Mouse (Mus musculus) midbrain, embryonic 14.5 days (tissue): Measurements from ENCODE around the gene Slco1c1. TPM values are rescaled to one million over a fixed set of nuclear protein-coding genes. Genes with fewer than 3 reads are reported as not detected.

Source experiments
- ATAC-seq: fragments of 200-750 bp; cut with Nextera tagmentation; 2 replicates; pipeline ENCODE4 v1.8.0; 2017; ENCODE audit warnings: moderate number of reproducible peaks, moderate library complexity; ENCODE audit not compliant: low FRiP score, low TSS enrichment
- DNase-seq: peaks from one replicate; pipeline ENCODE4 v3.0.0-alpha.2; 2015
- H3K27ac ChIP-seq: fragments of 300-500 bp; sonication (generic); replicated peaks from 2 replicates; pipeline ENCODE4 v1.5.1; 2014; ENCODE audit warnings: mild to moderate bottlenecking, low read depth, low read length, moderate library complexity
- H3K27me3 ChIP-seq: fragments of 300-500 bp; sonication (generic); 2 replicates; pipeline ENCODE4 v1.6.1; 2014; ENCODE audit warnings: low read length, control low read depth, mixed read lengths; ENCODE audit not compliant: control insufficient read depth, insufficient read depth
- H3K36me3 ChIP-seq: fragments of 300-500 bp; sonication (generic); 2 replicates; pipeline ENCODE4 v1.6.1; 2014; ENCODE audit warnings: low read length, control low read depth; ENCODE audit not compliant: control insufficient read depth, insufficient read depth
- H3K4me1 ChIP-seq: fragments of 300-500 bp; sonication (generic); 2 replicates; pipeline ENCODE4 v1.6.1; 2014; ENCODE audit warnings: mild to moderate bottlenecking, antibody characterized with exemption, low read length, control low read depth; ENCODE audit not compliant: control insufficient read depth, insufficient read depth
- H3K4me2 ChIP-seq: fragments of 300-500 bp; sonication (generic); 2 replicates; pipeline ENCODE4 v1.6.1; 2014; ENCODE audit warnings: mild to moderate bottlenecking, low read length, moderate library complexity
- H3K4me3 ChIP-seq: fragments of 300-500 bp; sonication (generic); replicated peaks from 2 replicates; pipeline ENCODE4 v1.5.1; 2014; ENCODE audit warnings: low read depth, low read length
- H3K9ac ChIP-seq: fragments of 300-500 bp; sonication (generic); replicated peaks from 2 replicates; pipeline ENCODE4 v1.6.1; 2014; ENCODE audit warnings: mild to moderate bottlenecking, low read length, moderate library complexity
- H3K9me3 ChIP-seq: fragments of 300-500 bp; sonication (generic); 2 replicates; pipeline ENCODE4 v1.6.1; 2016; ENCODE audit warnings: low read length, control low read depth, mixed read lengths; ENCODE audit not compliant: control insufficient read depth
- WGBS: fragments of 180-500 bp; shearing (Covaris S2); extraction: QIAGEN DNeasy Blood & Tissue Kit; methylation state at CpG from one replicate; pipeline ENCODE4 v1.1.7; 2014; 5-methylcytosine and 5-hydroxymethylcytosine counted together
- polyA plus RNA-seq: library from polyadenylated mRNA; unstranded; fragments of >200 nt; fragmentation: Nextera tagmentation; extraction: Ambion mirVana; gene quantifications from 2 replicates; pipeline ENCODE4 v1.2.1, GENCODE M21; 2014

Gene Slco1c1
- polyA plus RNA-seq, 1 experiment from 2014 or later, result 12.3 TPM

DNA sequence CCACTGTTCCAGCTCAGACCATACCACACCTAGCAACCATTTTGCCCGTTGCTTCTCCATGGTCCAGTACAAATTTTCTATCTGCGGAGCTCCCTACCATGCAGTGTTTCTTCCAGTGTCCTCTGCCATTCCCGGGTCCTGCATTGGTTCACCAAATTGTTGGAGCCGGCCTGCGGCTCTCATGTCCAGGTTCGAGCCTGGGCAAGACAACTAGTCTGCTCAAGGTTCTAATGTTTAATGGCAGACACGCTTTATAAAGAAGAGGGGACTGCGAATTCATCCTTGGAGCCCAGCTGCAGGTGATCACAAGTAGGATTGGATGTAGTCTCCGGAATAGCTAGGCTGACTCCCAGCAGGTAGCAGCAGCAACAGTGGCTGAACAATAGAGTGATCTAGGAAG lies 76.8 kb downstream of the Slco1c1 start:
- Histone ChIP-seq H3K4me1 (no peaks in the 10 kb centered on the region), H3K36me3 (no peaks in the 10 kb centered on the region), H3K4me2 (no peak overlapping the region), H3K9ac (no peak overlapping the region), H3K9me3 (peaks cover 8% of the 10 kb centered on the region), H3K27me3 (no peaks in the 10 kb centered on the region), H3K27ac (no peak overlapping the region), H3K4me3 (no peak overlapping the region)
- ATAC-seq (no peak), DNase-seq (no peak)
- WGBS, result 65% methylated on average over 9 of the region's 9 CpGs

DNA sequence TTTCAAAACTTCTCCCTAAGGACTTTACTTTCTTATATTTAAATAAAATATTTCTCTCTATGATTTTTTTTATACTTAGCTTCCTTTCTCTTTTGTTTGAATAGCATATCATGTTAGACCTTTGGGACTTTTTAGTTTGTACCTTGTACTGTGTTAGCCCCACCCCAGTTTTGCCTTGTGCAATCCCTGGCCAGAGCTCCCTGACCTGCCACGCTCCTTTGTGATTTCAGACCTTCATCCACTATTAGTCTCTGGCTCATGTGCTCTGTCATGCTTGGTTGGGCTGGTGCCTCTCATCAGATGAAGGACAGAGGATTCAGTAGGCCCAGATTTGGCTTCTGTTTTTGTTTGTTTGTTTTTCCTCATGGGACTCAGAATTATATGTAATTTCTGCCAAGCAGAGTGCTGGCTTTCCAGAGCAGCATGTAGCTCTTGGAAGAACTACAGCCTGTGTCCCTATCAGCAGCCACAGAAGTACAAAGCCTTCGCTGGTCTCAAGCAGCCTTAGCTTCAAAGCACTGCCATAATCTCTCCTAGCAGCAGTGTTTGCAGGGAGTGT lies 86.6 kb downstream of the Slco1c1 start:
- H3K36me3 ChIP-seq, result no peaks in the 10 kb centered on the region
- no peak overlapping the region for H3K4me3 ChIP-seq
- no peak for DNase-seq
- H3K9me3 ChIP-seq, result no peaks in the 10 kb centered on the region
- no peak overlapping the region for H3K27ac ChIP-seq
- no peak overlapping the region for H3K4me2 ChIP-seq
- no peaks in the 10 kb centered on the region for H3K27me3 ChIP-seq
- 67% methylated on average over 2 of the region's 2 CpGs for WGBS
- no peak overlapping the region for H3K9ac ChIP-seq
- ATAC-seq, result no peak
- no peaks in the 10 kb centered on the region for H3K4me1 ChIP-seq

DNA sequence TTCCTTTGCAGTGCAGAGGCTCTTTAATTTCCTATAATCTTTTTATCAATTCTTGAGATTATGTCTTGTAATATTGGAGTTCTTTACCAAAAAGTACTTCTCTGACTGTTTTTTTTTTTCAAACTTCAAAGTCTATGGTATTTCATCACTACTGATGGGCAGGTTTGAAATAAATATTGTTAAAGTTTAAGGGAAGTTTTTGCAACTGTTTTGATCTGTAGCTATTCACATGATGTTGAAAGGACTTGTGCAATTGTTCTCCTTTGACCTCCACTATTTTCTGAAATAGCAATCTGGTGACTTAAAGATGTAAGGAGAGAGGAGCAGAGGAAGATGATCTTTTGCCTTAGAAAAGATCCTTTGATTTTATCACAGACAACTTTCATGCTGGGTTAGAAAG lies 89.8 kb downstream of the Slco1c1 start:
- Histone ChIP-seq H3K4me3 (no peak overlapping the region), H3K27ac (no peak overlapping the region), H3K9ac (no peak overlapping the region), H3K4me1 (no peaks in the 10 kb centered on the region), H3K9me3 (no peaks in the 10 kb centered on the region), H3K36me3 (no peaks in the 10 kb centered on the region), H3K4me2 (no peak overlapping the region), H3K27me3 (no peaks in the 10 kb centered on the region)
- ATAC-seq (no peak), DNase-seq (no peak)

DNA sequence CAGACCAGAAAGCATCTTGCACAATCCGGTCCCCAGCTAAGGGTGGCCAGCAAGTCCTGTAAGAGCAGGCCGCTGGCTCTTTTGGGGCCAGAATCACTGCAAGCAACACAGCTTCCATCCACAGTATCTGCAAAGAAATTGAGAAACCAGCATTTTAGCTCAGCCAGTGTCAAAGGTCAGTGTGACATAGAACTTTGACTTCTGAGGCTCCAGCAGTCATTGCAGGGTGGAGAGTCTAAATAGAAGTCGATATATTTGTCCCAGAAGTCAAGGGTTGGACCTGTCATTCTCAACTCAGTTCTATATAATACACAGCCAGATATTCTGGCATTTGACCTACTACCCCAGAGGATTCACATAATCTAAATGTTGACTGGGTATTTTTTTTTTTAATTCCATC lies 91.2 kb downstream of the Slco1c1 start:
- Histone ChIP-seq H3K9ac (no peak overlapping the region), H3K27me3 (no peaks in the 10 kb centered on the region)
- 92% methylated on average over 3 of the region's 3 CpGs for WGBS

More for the DNA sequence above, 91.2 kb downstream of the Slco1c1 start:
- H3K9me3 ChIP-seq, result no peaks in the 10 kb centered on the region
- no peaks in the 10 kb centered on the region for H3K4me1 ChIP-seq
- H3K27ac ChIP-seq, result no peak overlapping the region
- no peak overlapping the region for H3K4me3 ChIP-seq
- DNase-seq, result no peak
- H3K4me2 ChIP-seq, result no peak overlapping the region
- ATAC-seq, result no peak
- no peaks in the 10 kb centered on the region for H3K36me3 ChIP-seq

Other genes with a start within 250 kb of the Slco1c1 start
- not detected in 2 replicates for gene Slco1b2, start 105.2 kb downstream of the Slco1c1 start, polyA plus RNA-seq
- not detected in 2 replicates for gene Gm5724, start 249.4 kb downstream of the Slco1c1 start, polyA plus RNA-seq